Mouse (Mus musculus) myocyte (in vitro differentiated cells): ENCODE measurements around the gene Mbtd1. TPM values are rescaled to one million over a fixed set of nuclear protein-coding genes. Genes with fewer than 3 reads are reported as not detected.
A peak's percentile ranks its signal among the peaks of the same experiment; 100 is the strongest.

Experiments
- H3K27me3 ChIP-seq: one replicate; pipeline ENCODE4 v1.6.1; 2011; ENCODE audit not compliant: control insufficient read depth, insufficient read depth, insufficient read length
- H3K36me3 ChIP-seq: one replicate; pipeline ENCODE4 v1.6.1; 2011; ENCODE audit not compliant: control insufficient read depth, insufficient read depth
- H3K4me2 ChIP-seq: one replicate; pipeline ENCODE4 v1.6.1; 2011; ENCODE audit warnings: low read depth, control low read depth
- H3K4me3 ChIP-seq: one replicate; pipeline ENCODE4 v1.5.1; 2011; ENCODE audit warnings: mild to moderate bottlenecking, control low read depth, moderate library complexity
- H3K79me2 ChIP-seq: one replicate; pipeline ENCODE4 v1.6.1; 2011; ENCODE audit not compliant: control insufficient read depth, insufficient read depth
- H3ac ChIP-seq: one replicate; pipeline ENCODE4 v1.6.1; 2011; ENCODE audit not compliant: control insufficient read depth, insufficient read length
- CEBPB ChIP-seq: IDR thresholded peaks from 2 replicates; pipeline ENCODE4 v1.6.1; 2011; ENCODE audit warnings: mild to moderate bottlenecking, moderate library complexity; ENCODE audit not compliant: poor library complexity, insufficient read depth, severe bottlenecking
- E2F4 ChIP-seq: IDR thresholded peaks from one replicate; pipeline ENCODE4 v1.6.1; 2011; ENCODE audit warnings: mild to moderate bottlenecking, control low read depth, moderate library complexity; ENCODE audit not compliant: insufficient read depth
- MAX ChIP-seq: IDR thresholded peaks from one replicate; pipeline ENCODE4 v1.6.1; 2011; ENCODE audit warnings: low read depth, mild to moderate bottlenecking, control low read depth
- MYOD1 ChIP-seq, 3 experiments: IDR thresholded peaks; one replicate each; pipeline ENCODE4 v1.6.1; 2011; ENCODE audit warnings: control low read depth in 2 of 3, low read depth in 2 of 3, mild to moderate bottlenecking in 2 of 3, moderate library complexity in 1 of 3; ENCODE audit not compliant: insufficient read length in 2 of 3, control insufficient read depth in 1 of 3
- MYOG ChIP-seq, 3 experiments: IDR thresholded peaks; one replicate each; pipeline ENCODE4 v1.6.1; 2011; ENCODE audit warnings: control low read depth in 2 of 3, low read depth in 2 of 3, mild to moderate bottlenecking in 2 of 3; ENCODE audit not compliant: insufficient read length in 2 of 3, control insufficient read depth in 1 of 3, insufficient read depth in 1 of 3
- POLR2A ChIP-seq: IDR thresholded peaks from one replicate; pipeline ENCODE4 v1.6.1; 2011; ENCODE audit warnings: low read depth, mild to moderate bottlenecking, control low read depth, moderate library complexity; ENCODE audit not compliant: insufficient read length
- POLR2AphosphoS2 ChIP-seq: IDR thresholded peaks from one replicate; pipeline ENCODE4 v1.6.1; 2011; ENCODE audit warnings: low read depth, control low read depth; ENCODE audit not compliant: insufficient read length
- REST ChIP-seq: IDR thresholded peaks from one replicate; pipeline ENCODE4 v1.6.1; 2011; ENCODE audit warnings: mild to moderate bottlenecking, control low read depth, moderate library complexity; ENCODE audit not compliant: insufficient read depth, insufficient read length
- SRF ChIP-seq: IDR thresholded peaks from one replicate; pipeline ENCODE4 v1.6.1; 2011; ENCODE audit warnings: low read depth; ENCODE audit not compliant: control insufficient read depth, insufficient read length
- TCF12 ChIP-seq: IDR thresholded peaks from one replicate; pipeline ENCODE4 v1.6.1; 2011; ENCODE audit warnings: mild to moderate bottlenecking, control low read depth; ENCODE audit not compliant: poor library complexity, insufficient read depth, severe bottlenecking
- TCF3 ChIP-seq: IDR thresholded peaks from one replicate; pipeline ENCODE4 v1.6.1; 2011; ENCODE audit warnings: low read depth, control low read depth; ENCODE audit not compliant: insufficient read length
- USF1 ChIP-seq: IDR thresholded peaks from one replicate; pipeline ENCODE4 v1.6.1; 2011; ENCODE audit warnings: low read depth, mild to moderate bottlenecking, control low read depth, moderate library complexity
- polyA plus RNA-seq: library from polyadenylated mRNA; unstranded; fragments of >200 nt; fragmentation: generic; extraction: Trizol; gene quantifications from one replicate; pipeline ENCODE4 v1.2.1, GENCODE M21; 2012; ENCODE audit warnings: missing spikeins

Mbtd1 gene
- polyA plus RNA-seq, 1 experiment, result 4.2 TPM

GRCm38 (mm10) chr11:93886411-93887079, 893 bp downstream of the Mbtd1 start:
- H3K4me2 ChIP-seq, result peak overlapping the region; percentile 80
- H3ac ChIP-seq, result peak overlapping the region; percentile 87
- TF ChIP-seq POLR2AphosphoS2 (no peak), MAX (no peak), POLR2A (no peak), REST (no peak), CEBPB (no peak), MYOD1 (IDR thresholded peaks at IDR 0.05; ENCODE audit: control insufficient read depth in 1 of 3, insufficient read length in 2 of 3, low read depth in 2 of 3) (no peak), MYOG (IDR thresholded peaks at IDR 0.05; ENCODE audit: control insufficient read depth in 1 of 3, insufficient read depth in 1 of 3, insufficient read length in 2 of 3, low read depth in 2 of 3) (no peak), TCF3 (no peak), TCF12 (no peak), USF1 (no peak), SRF (no peak), E2F4 (no peak)
- H3K4me3 ChIP-seq, result peak overlapping the region; percentile 79
- peaks cover 60% of the 10 kb centered on the region for H3K79me2 ChIP-seq
- peaks cover 14% of the 10 kb centered on the region for H3K36me3 ChIP-seq
- H3K27me3 ChIP-seq, result no peaks in the 10 kb centered on the region

- H3K4me2 ChIP-seq, result peak overlapping the region; percentile 80
- peaks cover 15% of the 10 kb centered on the region for H3K36me3 ChIP-seq
- TF ChIP-seq POLR2AphosphoS2 (no peak), USF1 (no peak), MYOG (IDR thresholded peaks at IDR 0.05; ENCODE audit: control insufficient read depth in 1 of 3, insufficient read depth in 1 of 3, insufficient read length in 2 of 3, low read depth in 2 of 3) (no peak), TCF12 (no peak), E2F4 (no peak), CEBPB (no peak), MAX (no peak), REST (no peak), TCF3 (no peak), SRF (no peak), POLR2A (no peak), MYOD1 (IDR thresholded peaks at IDR 0.05; ENCODE audit: control insufficient read depth in 1 of 3, insufficient read length in 2 of 3, low read depth in 2 of 3) (no peak)
- H3ac ChIP-seq, result no peak overlapping the region
- H3K4me3 ChIP-seq, result peak overlapping the region; percentile 79
- peaks cover 63% of the 10 kb centered on the region for H3K79me2 ChIP-seq
- no peaks in the 10 kb centered on the region for H3K27me3 ChIP-seq
Measured at GRCm38 (mm10) chr11:93887080-93887447, 1.4 kb downstream of the Mbtd1 start.

GRCm38 (mm10) chr11:93897732-93898131, 12.1 kb downstream of the Mbtd1 start:
- no peaks in the 10 kb centered on the region for H3K36me3 ChIP-seq
- TF ChIP-seq MYOD1 (IDR thresholded peaks at IDR 0.05; ENCODE audit: control insufficient read depth in 1 of 3, insufficient read length in 2 of 3, low read depth in 2 of 3), result no peak
- no peak for TF ChIP-seq CEBPB
- no peak for TF ChIP-seq POLR2AphosphoS2
- no peak for TF ChIP-seq MYOG (IDR thresholded peaks at IDR 0.05; ENCODE audit: control insufficient read depth in 1 of 3, insufficient read depth in 1 of 3, insufficient read length in 2 of 3, low read depth in 2 of 3)
- no peak for TF ChIP-seq SRF
- TF ChIP-seq REST, result no peak
- TF ChIP-seq USF1, result no peak
- no peak for TF ChIP-seq TCF3
- H3K4me3 ChIP-seq, result no peak overlapping the region
- no peak overlapping the region for H3K4me2 ChIP-seq
- peaks cover 17% of the 10 kb centered on the region for H3K79me2 ChIP-seq
- no peaks in the 10 kb centered on the region for H3K27me3 ChIP-seq
- H3ac ChIP-seq, result no peak overlapping the region

GRCm38 (mm10) chr11:93906834-93907233, 21.2 kb downstream of the Mbtd1 start:
- H3ac ChIP-seq, result no peak overlapping the region
- H3K4me3 ChIP-seq, result no peak overlapping the region
- no peak overlapping the region for H3K4me2 ChIP-seq
- TF ChIP-seq REST (no peak), TCF12 (no peak), USF1 (no peak), E2F4 (no peak), TCF3 (no peak), POLR2A (no peak), POLR2AphosphoS2 (no peak), MAX (no peak), MYOG (IDR thresholded peaks at IDR 0.05; ENCODE audit: control insufficient read depth in 1 of 3, insufficient read depth in 1 of 3, insufficient read length in 2 of 3, low read depth in 2 of 3) (no peak), SRF (no peak), MYOD1 (IDR thresholded peaks at IDR 0.05; ENCODE audit: control insufficient read depth in 1 of 3, insufficient read length in 2 of 3, low read depth in 2 of 3) (no peak), CEBPB (no peak)
- H3K27me3 ChIP-seq, result no peaks in the 10 kb centered on the region
- no peaks in the 10 kb centered on the region for H3K79me2 ChIP-seq
- peaks cover 32% of the 10 kb centered on the region for H3K36me3 ChIP-seq
